Mouse (Mus musculus): Measurements from ENCODE around the gene Nxf3. TPM values are rescaled to one million over a fixed set of nuclear protein-coding genes. Genes with fewer than 3 reads are reported as not detected.

Nxf3 gene
- total RNA-seq, 2 experiments from 2014 or later: not detected

Other genes starting within 250 kb of the Nxf3 start
- gene Gprasp2, start 246.2 kb downstream of the Nxf3 start, total RNA-seq (2021): 1 to 10 TPM; 1.2 to 1.3 TPM
- gene Arxes2, start 91.4 kb downstream of the Nxf3 start, total RNA-seq (2021): 1 to 10 TPM in 1 of 2 experiments, under 1 TPM in 1; 0.20 to 2.2 TPM
- under 1 TPM; 0.31 to 0.88 TPM for gene Arxes1, start 51.9 kb downstream of the Nxf3 start, total RNA-seq (2021)
- gene Bex2, start 17.0 kb downstream of the Nxf3 start, total RNA-seq (2021): not detected
- not detected for gene Bex4, start 53.7 kb upstream of the Nxf3 start, total RNA-seq (2021)
- gene Tceal8, start 87.1 kb upstream of the Nxf3 start, total RNA-seq (2021): 10 to 100 TPM; 13.9 to 18.7 TPM
- gene Tceal5, start 118.6 kb upstream of the Nxf3 start, total RNA-seq (2021): 10 to 100 TPM; 27.5 to 46.6 TPM
- gene Tceal7, start 129.5 kb upstream of the Nxf3 start, total RNA-seq (2021): 10 to 100 TPM; 65.8 to 81.0 TPM
- 10 to 100 TPM in 1 of 2 experiments, 1 to 10 TPM in 1; 9.9 to 26.7 TPM for gene Bex1, start 130.3 kb upstream of the Nxf3 start, total RNA-seq (2021)
- gene Tceal9, start 159.8 kb upstream of the Nxf3 start, total RNA-seq (2021): 10 to 100 TPM; 30.8 to 36.1 TPM
- gene Bex3, start 185.0 kb upstream of the Nxf3 start, total RNA-seq (2021): 1 to 10 TPM; 3.1 to 4.8 TPM